Mouse (Mus musculus): ENCODE measurements around the gene Ndufs8. TPM values are rescaled to one million over a fixed set of nuclear protein-coding genes. Genes with fewer than 3 reads are reported as not detected.

Gene Ndufs8
- polyA plus RNA-seq, 1 experiment from 2014 or later = 264 TPM

DNA sequence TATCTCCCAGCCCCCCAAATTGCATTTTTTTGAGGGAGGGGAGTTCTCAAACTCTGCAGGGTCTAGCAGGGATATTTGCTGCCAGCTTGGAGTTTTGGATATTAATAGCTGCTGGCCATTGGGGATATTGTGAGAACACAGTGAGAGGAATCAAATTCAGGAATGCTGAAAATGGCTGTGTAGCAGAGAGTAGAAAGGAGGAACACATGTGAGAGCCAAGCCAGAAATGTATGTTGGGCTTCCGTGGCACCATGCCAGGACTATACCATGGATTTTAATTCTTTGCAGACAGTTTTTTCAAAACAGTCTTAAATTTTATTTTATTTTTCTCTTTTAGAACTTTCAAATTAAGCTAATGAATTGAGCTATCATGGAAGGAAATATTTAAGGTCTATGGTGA is 44.3 kb downstream of the Ndufs8 start:
- Histone ChIP-seq H3K9me3 (no peaks in the 10 kb centered on the region), H3K4me3 (no peak overlapping the region), H3K4me1 (replicated peaks) (0 out of 2 replicates have a peak, but pooled peaks cover 8% of the 10 kb centered on the region), H3K4me2 (no peak overlapping the region), H3K27me3 (no peaks in the 10 kb centered on the region), H3K9ac (no peak overlapping the region), H3K27ac (no peak overlapping the region), H3K36me3 (peaks cover 18% of the 10 kb centered on the region)
- WGBS = 94% methylated on average over 1 of the region's 1 CpGs
- ATAC-seq (ENCODE audit: low FRiP score) = no peak

DNA sequence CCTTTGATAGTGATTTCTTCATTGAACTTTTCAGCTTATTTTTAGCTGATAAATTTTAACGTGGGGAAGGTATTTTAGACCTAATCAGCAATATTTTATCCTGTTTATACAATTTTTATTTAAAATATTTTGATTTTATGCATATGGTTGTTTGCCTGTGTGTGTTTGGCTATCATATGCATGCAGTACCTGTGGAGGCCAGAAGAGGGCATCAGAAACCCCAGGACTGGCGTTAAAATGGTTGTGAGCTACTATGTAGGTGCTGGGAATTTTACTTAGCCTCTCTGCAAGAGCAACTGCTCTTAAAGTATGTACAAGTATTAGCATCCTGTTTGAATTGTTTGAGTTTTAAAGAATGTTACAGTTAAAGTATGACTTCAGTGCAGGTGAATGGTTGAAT is 47.6 kb downstream of the Ndufs8 start:
- Histone ChIP-seq H3K4me1 (replicated peaks) (no peaks in the 10 kb centered on the region), H3K4me2 (no peak overlapping the region), H3K27me3 (no peaks in the 10 kb centered on the region), H3K36me3 (peaks cover 18% of the 10 kb centered on the region), H3K9ac (no peak overlapping the region), H3K27ac (no peak overlapping the region), H3K9me3 (no peaks in the 10 kb centered on the region), H3K4me3 (no peak overlapping the region)
- no peak for ATAC-seq (ENCODE audit: low FRiP score)
- 83% methylated on average over 2 of the region's 2 CpGs for WGBS

- H3K9me3 ChIP-seq = no peaks in the 10 kb centered on the region
- ATAC-seq (ENCODE audit: low FRiP score) = no peak
- H3K9ac ChIP-seq = no peak overlapping the region
- peaks cover 18% of the 10 kb centered on the region for H3K36me3 ChIP-seq
- no peak overlapping the region for H3K4me3 ChIP-seq
- WGBS = 87% methylated on average over 2 of the region's 2 CpGs
- H3K4me1 ChIP-seq (replicated peaks) = no peaks in the 10 kb centered on the region
- no peak overlapping the region for H3K4me2 ChIP-seq
- no peak overlapping the region; the same call in 1 of the 2 replicates for H3K27ac ChIP-seq
- no peaks in the 10 kb centered on the region for H3K27me3 ChIP-seq
These were observed 49.9 kb downstream of the Ndufs8 start for GRCm38 (mm10) chr19:3862713-3863112.

Other genes with a start within 250 kb of the Ndufs8 start
- 1.4 and 2.0 TPM in 2 replicates for gene Lrp5, start 226.2 kb downstream of the Ndufs8 start, polyA plus RNA-seq (2015; fragmentation: Nextera tagmentation; extraction: Ambion mirVana)
- gene 1810055G02Rik, start 204.5 kb downstream of the Ndufs8 start, polyA plus RNA-seq (2015; fragmentation: Nextera tagmentation; extraction: Ambion mirVana) = 33.5 and 33.9 TPM in 2 replicates
- gene Kmt5b, start 145.4 kb downstream of the Ndufs8 start, polyA plus RNA-seq (2015; fragmentation: Nextera tagmentation; extraction: Ambion mirVana) = 54.4 and 57.5 TPM in 2 replicates
- 52.9 TPM in 2 replicates for gene Chka, start 61.0 kb downstream of the Ndufs8 start, polyA plus RNA-seq (2015; fragmentation: Nextera tagmentation; extraction: Ambion mirVana)
- gene Tcirg1, start 5.6 kb downstream of the Ndufs8 start, polyA plus RNA-seq (2015; fragmentation: Nextera tagmentation; extraction: Ambion mirVana) = 15.0 and 15.8 TPM in 2 replicates
- gene Aldh3b1, start 17.0 kb upstream of the Ndufs8 start, polyA plus RNA-seq (2015; fragmentation: Nextera tagmentation; extraction: Ambion mirVana) = 1.9 and 2.1 TPM in 2 replicates
- gene Unc93b1, start 22.4 kb upstream of the Ndufs8 start, polyA plus RNA-seq (2015; fragmentation: Nextera tagmentation; extraction: Ambion mirVana) = 10.1 and 13.2 TPM in 2 replicates
- not detected in 2 replicates for gene Aldh3b3, start 45.9 kb upstream of the Ndufs8 start, polyA plus RNA-seq (2015; fragmentation: Nextera tagmentation; extraction: Ambion mirVana)
- 0.22 and 0.32 TPM in 2 replicates for gene Aldh3b2, start 59.6 kb upstream of the Ndufs8 start, polyA plus RNA-seq (2015; fragmentation: Nextera tagmentation; extraction: Ambion mirVana)
- 2.3 TPM in 2 replicates for gene Acy3, start 73.8 kb upstream of the Ndufs8 start, polyA plus RNA-seq (2015; fragmentation: Nextera tagmentation; extraction: Ambion mirVana)
- 0.32 and 1.2 TPM in 2 replicates for gene Tbx10, start 80.0 kb upstream of the Ndufs8 start, polyA plus RNA-seq (2015; fragmentation: Nextera tagmentation; extraction: Ambion mirVana)
- 22.3 and 27.5 TPM in 2 replicates for gene Nudt8, start 87.8 kb upstream of the Ndufs8 start, polyA plus RNA-seq (2015; fragmentation: Nextera tagmentation; extraction: Ambion mirVana)
- gene Gm49405, start 87.9 kb upstream of the Ndufs8 start, polyA plus RNA-seq (2015; fragmentation: Nextera tagmentation; extraction: Ambion mirVana) = 5.2 and 5.3 TPM in 2 replicates
- 6.5 and 7.8 TPM in 2 replicates for gene Doc2g, start 90.5 kb upstream of the Ndufs8 start, polyA plus RNA-seq (2015; fragmentation: Nextera tagmentation; extraction: Ambion mirVana)
- gene Ndufv1, start 100.0 kb upstream of the Ndufs8 start, polyA plus RNA-seq (2015; fragmentation: Nextera tagmentation; extraction: Ambion mirVana) = 220 and 241 TPM in 2 replicates
- 418 and 433 TPM in 2 replicates for gene Gstp1, start 125.2 kb upstream of the Ndufs8 start, polyA plus RNA-seq (2015; fragmentation: Nextera tagmentation; extraction: Ambion mirVana)
- 1.4 and 4.4 TPM in 2 replicates for gene Gstp2, start 133.2 kb upstream of the Ndufs8 start, polyA plus RNA-seq (2015; fragmentation: Nextera tagmentation; extraction: Ambion mirVana)
- gene Gstp3, start 146.8 kb upstream of the Ndufs8 start, polyA plus RNA-seq (2015; fragmentation: Nextera tagmentation; extraction: Ambion mirVana) = not detected in 2 replicates
- gene Cabp2, start 168.8 kb upstream of the Ndufs8 start, polyA plus RNA-seq (2015; fragmentation: Nextera tagmentation; extraction: Ambion mirVana) = not detected in 2 replicates
- gene Cdk2ap2, start 184.4 kb upstream of the Ndufs8 start, polyA plus RNA-seq (2015; fragmentation: Nextera tagmentation; extraction: Ambion mirVana) = 79.8 and 81.0 TPM in 2 replicates
- gene Pitpnm1, start 187.2 kb upstream of the Ndufs8 start, polyA plus RNA-seq (2015; fragmentation: Nextera tagmentation; extraction: Ambion mirVana) = 43.3 and 48.5 TPM in 2 replicates
- gene Aip, start 213.1 kb upstream of the Ndufs8 start, polyA plus RNA-seq (2015; fragmentation: Nextera tagmentation; extraction: Ambion mirVana) = 90.3 and 91.7 TPM in 2 replicates
- gene Gpr152, start 227.0 kb upstream of the Ndufs8 start, polyA plus RNA-seq (2015; fragmentation: Nextera tagmentation; extraction: Ambion mirVana) = not detected in 2 replicates
- gene Cabp4, start 231.3 kb upstream of the Ndufs8 start, polyA plus RNA-seq (2015; fragmentation: Nextera tagmentation; extraction: Ambion mirVana) = 0.29 and 0.30 TPM in 2 replicates
- 128 and 130 TPM in 2 replicates for gene Coro1b, start 235.8 kb upstream of the Ndufs8 start, polyA plus RNA-seq (2015; fragmentation: Nextera tagmentation; extraction: Ambion mirVana)
- 0.47 and 0.66 TPM in 2 replicates for gene Ptprcap, start 240.8 kb upstream of the Ndufs8 start, polyA plus RNA-seq (2015; fragmentation: Nextera tagmentation; extraction: Ambion mirVana)